Mouse (Mus musculus): ENCODE results near the gene Olfr788. TPM values are rescaled to one million over a fixed set of nuclear protein-coding genes. Genes with fewer than 3 reads are reported as not detected.

Gene Olfr788
- polyA plus RNA-seq, 1 experiment from 2014 or later, result not detected

Other genes with a start within 250 kb of the Olfr788 start
- gene Olfr774, start 234.8 kb upstream of the Olfr788 start, polyA plus RNA-seq (2014; fragmentation: Nextera tagmentation; extraction: Ambion mirVana), result not detected in 2 replicates
- gene Olfr775, start 222.6 kb upstream of the Olfr788 start, polyA plus RNA-seq (2014; fragmentation: Nextera tagmentation; extraction: Ambion mirVana), result not detected in 2 replicates
- not detected in 2 replicates for gene Olfr776, start 211.9 kb upstream of the Olfr788 start, polyA plus RNA-seq (2014; fragmentation: Nextera tagmentation; extraction: Ambion mirVana)
- gene Olfr777, start 199.5 kb upstream of the Olfr788 start, polyA plus RNA-seq (2014; fragmentation: Nextera tagmentation; extraction: Ambion mirVana), result not detected in 2 replicates
- gene Olfr780, start 152.9 kb upstream of the Olfr788 start, polyA plus RNA-seq (2014; fragmentation: Nextera tagmentation; extraction: Ambion mirVana), result not detected in 2 replicates
- not detected in 2 replicates for gene Olfr781, start 142.1 kb upstream of the Olfr788 start, polyA plus RNA-seq (2014; fragmentation: Nextera tagmentation; extraction: Ambion mirVana)
- gene Olfr782, start 122.1 kb upstream of the Olfr788 start, polyA plus RNA-seq (2014; fragmentation: Nextera tagmentation; extraction: Ambion mirVana), result not detected in 2 replicates
- gene Olfr784, start 86.9 kb upstream of the Olfr788 start, polyA plus RNA-seq (2014; fragmentation: Nextera tagmentation; extraction: Ambion mirVana), result 0.08 TPM in 1 of 2 replicates, not detected in the other
- not detected in 2 replicates for gene Olfr785, start 65.6 kb upstream of the Olfr788 start, polyA plus RNA-seq (2014; fragmentation: Nextera tagmentation; extraction: Ambion mirVana)
- not detected in 2 replicates for gene Olfr786, start 43.7 kb upstream of the Olfr788 start, polyA plus RNA-seq (2014; fragmentation: Nextera tagmentation; extraction: Ambion mirVana)
- not detected in 2 replicates for gene Olfr787, start 9.1 kb upstream of the Olfr788 start, polyA plus RNA-seq (2014; fragmentation: Nextera tagmentation; extraction: Ambion mirVana)
- gene Olfr789, start 13.8 kb downstream of the Olfr788 start, polyA plus RNA-seq (2014; fragmentation: Nextera tagmentation; extraction: Ambion mirVana), result not detected in 2 replicates
- not detected in 2 replicates for gene Olfr790, start 27.5 kb downstream of the Olfr788 start, polyA plus RNA-seq (2014; fragmentation: Nextera tagmentation; extraction: Ambion mirVana)
- gene Olfr791, start 50.8 kb downstream of the Olfr788 start, polyA plus RNA-seq (2014; fragmentation: Nextera tagmentation; extraction: Ambion mirVana), result not detected in 2 replicates
- not detected in 2 replicates for gene Olfr792, start 68.2 kb downstream of the Olfr788 start, polyA plus RNA-seq (2014; fragmentation: Nextera tagmentation; extraction: Ambion mirVana)
- not detected in 2 replicates for gene Olfr794, start 96.7 kb downstream of the Olfr788 start, polyA plus RNA-seq (2014; fragmentation: Nextera tagmentation; extraction: Ambion mirVana)
- not detected in 2 replicates for gene Olfr796, start 141.6 kb downstream of the Olfr788 start, polyA plus RNA-seq (2014; fragmentation: Nextera tagmentation; extraction: Ambion mirVana)
- gene Olfr798, start 156.9 kb downstream of the Olfr788 start, polyA plus RNA-seq (2014; fragmentation: Nextera tagmentation; extraction: Ambion mirVana), result not detected in 2 replicates
- gene Olfr799, start 166.5 kb downstream of the Olfr788 start, polyA plus RNA-seq (2014; fragmentation: Nextera tagmentation; extraction: Ambion mirVana), result not detected in 2 replicates
- not detected in 2 replicates for gene Olfr800, start 186.7 kb downstream of the Olfr788 start, polyA plus RNA-seq (2014; fragmentation: Nextera tagmentation; extraction: Ambion mirVana)
- not detected in 2 replicates for gene Olfr801, start 202.9 kb downstream of the Olfr788 start, polyA plus RNA-seq (2014; fragmentation: Nextera tagmentation; extraction: Ambion mirVana)
- gene Olfr802, start 217.2 kb downstream of the Olfr788 start, polyA plus RNA-seq (2014; fragmentation: Nextera tagmentation; extraction: Ambion mirVana), result not detected in 2 replicates
- gene Olfr803, start 223.3 kb downstream of the Olfr788 start, polyA plus RNA-seq (2014; fragmentation: Nextera tagmentation; extraction: Ambion mirVana), result not detected in 2 replicates
- not detected in 2 replicates for gene Olfr804, start 232.2 kb downstream of the Olfr788 start, polyA plus RNA-seq (2014; fragmentation: Nextera tagmentation; extraction: Ambion mirVana)